Mouse (Mus musculus): ENCODE measurements around the gene Snd1. TPM values are rescaled to one million over a fixed set of nuclear protein-coding genes. Genes with fewer than 3 reads are reported as not detected.

The Snd1 gene
- total RNA-seq, 1 experiment, result 343 TPM

DNA sequence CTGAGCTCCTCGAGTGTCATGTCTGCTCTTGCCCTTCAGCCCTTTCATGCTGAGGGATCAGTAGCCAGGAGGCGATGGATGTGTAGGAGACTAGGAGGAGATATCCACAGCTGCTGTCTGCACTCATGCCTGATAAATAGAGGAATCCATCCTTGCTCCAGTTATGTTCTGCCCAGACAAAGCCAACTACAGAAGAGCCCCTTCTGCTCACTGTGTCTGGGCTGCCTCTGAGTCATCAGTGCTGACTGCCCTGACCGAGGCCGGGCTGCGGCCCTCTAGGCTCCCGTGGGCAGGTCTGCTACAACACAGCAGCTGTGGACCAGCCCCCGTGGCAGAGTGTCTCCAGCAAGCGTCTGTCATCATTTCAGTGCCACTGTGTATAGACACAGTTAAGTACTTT lies 387.4 kb downstream of the Snd1 start:
- no peaks in the 10 kb centered on the region for H3K9me3 ChIP-seq (ENCODE audit: control insufficient read depth, insufficient read depth, low read depth, low read length)
- TF ChIP-seq ZNF384 (IDR thresholded peaks at IDR 0.05; ENCODE audit: low read depth, low read length) (no peak), HCFC1 (IDR thresholded peaks at IDR 0.05; ENCODE audit: borderline replicate concordance, insufficient read depth, low read length) (no peak), CHD2 (IDR thresholded peaks at IDR 0.05; ENCODE audit: low read depth, low read length) (no peak), ZC3H11A (IDR thresholded peaks at IDR 0.05; ENCODE audit: borderline replicate concordance, low read depth, low read length) (no peak), MAFK (IDR thresholded peaks at IDR 0.05; ENCODE audit: insufficient read depth, low read depth, low read length) (no peak)
- H3K4me3 ChIP-seq (ENCODE audit: insufficient read depth in 1 of 2, low read depth in 1 of 2, low read length in 2 of 2, poor library complexity in 1 of 2, severe bottlenecking in 1 of 2), result no peak overlapping the region
- H3K4me1 ChIP-seq (ENCODE audit: control insufficient read depth in 2 of 2, insufficient read depth in 2 of 2, low read length in 2 of 2, poor library complexity in 1 of 2), result no peaks in the 10 kb centered on the region
- DNase-seq (ENCODE audit: low read depth, low spot score), result no peak
- no peaks in the 10 kb centered on the region for H3K36me3 ChIP-seq (ENCODE audit: control insufficient read depth, insufficient read depth, low read length, poor library complexity, severe bottlenecking)
- in situ Hi-C loops (cut with MboI; ENCODE audit: low sequenced_read_pairs in 2 of 2, unreplicated experiment in 2 of 2), result no loop called here
- H3K9ac ChIP-seq (ENCODE audit: insufficient read depth, low read depth, low read length, poor library complexity, severe bottlenecking), result no peak overlapping the region
- no peak overlapping the region for H3K27ac ChIP-seq (ENCODE audit: insufficient read depth, low read depth, low read length, poor library complexity, severe bottlenecking)

DNA sequence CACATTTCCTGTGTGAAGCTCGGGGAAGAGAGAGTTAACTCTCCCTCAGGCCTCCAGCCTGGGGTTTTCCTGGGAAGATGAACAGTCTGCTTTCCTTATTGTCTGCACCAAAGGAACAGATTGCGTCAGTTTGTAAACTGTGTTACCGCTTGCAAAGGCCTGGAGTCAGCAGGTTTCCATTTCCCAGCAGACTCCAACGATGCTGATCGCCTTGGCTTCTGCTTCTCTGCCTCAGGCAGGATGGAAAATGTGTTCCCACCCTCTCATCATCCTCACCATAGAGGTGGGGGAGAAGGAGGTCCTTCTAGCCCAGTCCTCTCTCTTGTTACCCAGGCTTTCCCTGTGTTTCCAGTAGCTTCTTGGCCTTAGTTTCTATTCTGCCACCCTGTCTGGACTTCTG lies 389.7 kb downstream of the Snd1 start:
- Histone ChIP-seq H3K4me3 (ENCODE audit: insufficient read depth in 1 of 2, low read depth in 1 of 2, low read length in 2 of 2, poor library complexity in 1 of 2, severe bottlenecking in 1 of 2) (no peak overlapping the region), H3K9me3 (ENCODE audit: control insufficient read depth, insufficient read depth, low read depth, low read length) (no peaks in the 10 kb centered on the region), H3K9ac (ENCODE audit: insufficient read depth, low read depth, low read length, poor library complexity, severe bottlenecking) (no peak overlapping the region), H3K27ac (ENCODE audit: insufficient read depth, low read depth, low read length, poor library complexity, severe bottlenecking) (no peak overlapping the region), H3K4me1 (ENCODE audit: control insufficient read depth in 2 of 2, insufficient read depth in 2 of 2, low read length in 2 of 2, poor library complexity in 1 of 2) (no peaks in the 10 kb centered on the region), H3K36me3 (ENCODE audit: control insufficient read depth, insufficient read depth, low read length, poor library complexity, severe bottlenecking) (no peaks in the 10 kb centered on the region)
- DNase-seq (ENCODE audit: low read depth, low spot score), result no peak
- TF ChIP-seq CHD2 (IDR thresholded peaks at IDR 0.05; ENCODE audit: low read depth, low read length) (no peak), MAFK (IDR thresholded peaks at IDR 0.05; ENCODE audit: insufficient read depth, low read depth, low read length) (no peak), ZC3H11A (IDR thresholded peaks at IDR 0.05; ENCODE audit: borderline replicate concordance, low read depth, low read length) (no peak), ZNF384 (IDR thresholded peaks at IDR 0.05; ENCODE audit: low read depth, low read length) (no peak), HCFC1 (IDR thresholded peaks at IDR 0.05; ENCODE audit: borderline replicate concordance, insufficient read depth, low read length) (no peak)
- in situ Hi-C loops (cut with MboI; ENCODE audit: low sequenced_read_pairs in 2 of 2, unreplicated experiment in 2 of 2), result no loop called here

- Histone ChIP-seq H3K9ac (ENCODE audit: insufficient read depth, low read depth, low read length, poor library complexity, severe bottlenecking) (no peak overlapping the region), H3K36me3 (ENCODE audit: control insufficient read depth, insufficient read depth, low read length, poor library complexity, severe bottlenecking) (no peaks in the 10 kb centered on the region), H3K27ac (ENCODE audit: insufficient read depth, low read depth, low read length, poor library complexity, severe bottlenecking) (no peak overlapping the region), H3K4me3 (ENCODE audit: insufficient read depth in 1 of 2, low read depth in 1 of 2, low read length in 2 of 2, poor library complexity in 1 of 2, severe bottlenecking in 1 of 2) (no peak overlapping the region), H3K4me1 (ENCODE audit: control insufficient read depth in 2 of 2, insufficient read depth in 2 of 2, low read length in 2 of 2, poor library complexity in 1 of 2) (no peaks in the 10 kb centered on the region), H3K9me3 (ENCODE audit: control insufficient read depth, insufficient read depth, low read depth, low read length) (no peaks in the 10 kb centered on the region)
- in situ Hi-C loops (cut with MboI; ENCODE audit: low sequenced_read_pairs in 2 of 2, unreplicated experiment in 2 of 2), result no loop called here
- TF ChIP-seq ZC3H11A (IDR thresholded peaks at IDR 0.05; ENCODE audit: borderline replicate concordance, low read depth, low read length), result no peak
- no peak for TF ChIP-seq CHD2 (IDR thresholded peaks at IDR 0.05; ENCODE audit: low read depth, low read length)
- TF ChIP-seq ZNF384 (IDR thresholded peaks at IDR 0.05; ENCODE audit: low read depth, low read length), result no peak
- no peak for TF ChIP-seq HCFC1 (IDR thresholded peaks at IDR 0.05; ENCODE audit: borderline replicate concordance, insufficient read depth, low read length)
- no peak for TF ChIP-seq MAFK (IDR thresholded peaks at IDR 0.05; ENCODE audit: insufficient read depth, low read depth, low read length)
- no peak for DNase-seq (ENCODE audit: low read depth, low spot score)
Observed at GRCm38 (mm10) chr6:28865112-28865511, 390.2 kb downstream of the Snd1 start.

DNA sequence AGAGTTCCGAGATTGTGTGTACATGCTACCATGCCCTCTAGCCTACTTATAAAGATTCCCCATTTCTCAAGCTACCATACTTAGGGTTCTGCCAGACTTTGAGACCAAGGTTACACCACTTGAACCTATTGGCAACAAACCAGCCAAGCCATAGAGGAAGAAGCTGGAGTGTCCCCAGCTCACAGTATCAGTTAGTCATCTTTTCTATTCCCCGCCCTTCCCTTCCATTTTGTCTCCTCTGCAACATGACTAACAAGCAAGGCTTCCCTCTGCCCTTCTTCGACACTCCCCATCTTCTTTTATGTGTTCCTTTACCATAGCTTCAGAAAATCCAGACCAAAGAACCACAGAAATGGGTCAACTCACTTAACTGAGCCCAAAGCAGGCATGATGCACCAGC lies 391.3 kb downstream of the Snd1 start:
- no peaks in the 10 kb centered on the region for H3K36me3 ChIP-seq (ENCODE audit: control insufficient read depth, insufficient read depth, low read length, poor library complexity, severe bottlenecking)
- no peak overlapping the region for H3K9ac ChIP-seq (ENCODE audit: insufficient read depth, low read depth, low read length, poor library complexity, severe bottlenecking)
- no peak for TF ChIP-seq CHD2 (IDR thresholded peaks at IDR 0.05; ENCODE audit: low read depth, low read length)
- TF ChIP-seq ZNF384 (IDR thresholded peaks at IDR 0.05; ENCODE audit: low read depth, low read length), result no peak
- no peak for TF ChIP-seq ZC3H11A (IDR thresholded peaks at IDR 0.05; ENCODE audit: borderline replicate concordance, low read depth, low read length)
- no peak for TF ChIP-seq MAFK (IDR thresholded peaks at IDR 0.05; ENCODE audit: insufficient read depth, low read depth, low read length)
- no peak for TF ChIP-seq HCFC1 (IDR thresholded peaks at IDR 0.05; ENCODE audit: borderline replicate concordance, insufficient read depth, low read length)
- H3K4me3 ChIP-seq (ENCODE audit: insufficient read depth in 1 of 2, low read depth in 1 of 2, low read length in 2 of 2, poor library complexity in 1 of 2, severe bottlenecking in 1 of 2), result no peak overlapping the region
- H3K9me3 ChIP-seq (ENCODE audit: control insufficient read depth, insufficient read depth, low read depth, low read length), result no peaks in the 10 kb centered on the region
- H3K27ac ChIP-seq (ENCODE audit: insufficient read depth, low read depth, low read length, poor library complexity, severe bottlenecking), result no peak overlapping the region
- no peaks in the 10 kb centered on the region for H3K4me1 ChIP-seq (ENCODE audit: control insufficient read depth in 2 of 2, insufficient read depth in 2 of 2, low read length in 2 of 2, poor library complexity in 1 of 2)
- in situ Hi-C loops (cut with MboI; ENCODE audit: low sequenced_read_pairs in 2 of 2, unreplicated experiment in 2 of 2), result no loop called here
- DNase-seq (ENCODE audit: low read depth, low spot score), result no peak
